Mouse (Mus musculus) bone marrow, adult 2 months (tissue): ENCODE data around the gene Pcsk7.

Source experiments
- CTCF ChIP-seq: fragments of 200-500 bp; IDR thresholded peaks from 2 replicates; pipeline ENCODE4 v1.5.1; 2011; ENCODE audit warnings: low read length, control low read depth; ENCODE audit not compliant: control insufficient read depth, insufficient read depth
- POLR2A ChIP-seq: fragments of 200-500 bp; IDR thresholded peaks from 2 replicates; pipeline ENCODE4 v1.6.1; 2011; ENCODE audit warnings: low read depth, mild to moderate bottlenecking, control low read depth, low read length, borderline replicate concordance; ENCODE audit not compliant: control insufficient read depth

DNA sequence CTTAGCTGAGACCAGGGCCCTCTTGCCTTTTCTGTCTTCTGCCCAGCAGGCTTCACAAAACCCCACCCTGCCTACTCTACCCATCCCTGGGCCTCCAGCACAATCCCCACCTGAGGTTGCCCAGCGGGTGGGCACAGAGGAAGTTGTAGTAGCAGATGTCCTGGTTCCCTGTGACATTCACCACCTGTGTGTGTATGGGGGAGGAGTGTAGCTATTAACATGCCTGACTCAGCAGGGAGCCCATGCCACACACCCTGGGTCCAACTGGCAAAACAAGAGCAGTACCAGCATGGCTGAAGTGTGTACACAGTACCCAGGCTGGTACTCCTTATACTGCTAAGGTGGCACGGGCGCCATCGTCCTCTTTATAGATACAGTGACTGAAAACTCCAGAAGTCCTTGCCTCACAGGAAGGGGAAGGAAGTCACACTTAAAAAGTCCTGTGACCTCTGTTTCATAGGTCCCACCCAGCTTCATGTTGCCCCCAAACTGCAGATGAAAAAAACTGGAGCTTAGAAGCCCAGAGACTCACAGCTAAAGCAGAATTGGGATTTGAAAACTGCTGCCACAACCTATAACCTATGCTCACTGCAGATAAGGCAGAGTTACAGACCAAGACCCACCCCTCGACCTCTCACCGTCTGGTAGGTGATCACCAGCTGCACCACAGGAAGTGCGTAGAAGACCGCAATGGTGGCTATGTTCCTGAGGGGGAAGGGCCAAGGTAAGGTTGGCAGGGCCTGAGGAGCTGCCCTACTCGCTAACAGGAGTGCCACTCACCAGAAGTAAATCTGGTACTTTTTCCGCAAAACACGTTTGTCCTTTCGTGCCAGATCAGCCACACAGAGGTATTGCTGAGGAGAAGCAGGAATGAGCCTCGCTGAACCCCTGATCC lies 38.5 kb downstream of the Pcsk7 start:
- TF ChIP-seq CTCF, result no peak
- 0 out of 2 replicates have a peak, but pooled peaks have one; percentile 17 for TF ChIP-seq POLR2A
